In the genomic region with DNA sequence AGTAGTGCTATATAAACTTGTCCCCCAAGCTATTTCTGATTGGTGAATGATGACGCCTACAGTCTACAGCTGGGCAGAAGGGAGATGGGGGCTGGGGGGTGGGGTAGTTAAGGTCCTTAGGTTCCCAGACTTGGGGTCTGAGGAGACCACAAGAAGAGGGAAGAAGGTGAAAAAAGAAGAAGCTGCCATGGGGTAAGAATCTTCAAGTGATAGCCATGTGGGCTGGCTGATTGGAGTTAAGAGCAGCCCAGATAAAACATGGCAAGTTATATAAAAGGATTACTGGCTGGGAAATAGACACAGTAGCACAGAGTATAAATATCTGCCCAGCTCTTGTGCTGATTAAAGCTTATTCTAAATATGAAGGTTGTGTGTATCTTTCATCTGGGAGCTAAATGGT, we compare ENCODE assay signal across 22 mouse cellular contexts. TPM values are rescaled to one million over a fixed set of nuclear protein-coding genes. Genes with fewer than 3 reads are reported as not detected.
A peak's percentile ranks its signal among the peaks of the same experiment; 100 is the strongest.
DNase-seq lines count a peak whose midpoint lies in the region; ATAC-seq and TF ChIP-seq lines count a peak whose summit lies in the region.
"Had no signal": no experiment of that assay in that cellular context is flagged by ENCODE, and none has a peak within 500 bp of the region (broad histone marks: within the 10 kb centered on the region; RNA-seq: fewer than 3 reads in every experiment).

No protein-coding gene starts in this region.

- ATAC-seq in granulocyte monocyte progenitor cell, adult 5-6 weeks (replicated peaks; ENCODE audit: poor library complexity, severe bottlenecking): peak; percentile 71
- peak; percentile 49; the same call in 1 of the 2 replicates for ATAC-seq in megakaryocyte progenitor cell, adult 5-6 weeks (replicated peaks; ENCODE audit: poor library complexity)
- ATAC-seq: forebrain, embryonic 13.5 days; forebrain, embryonic 15.5 days; forebrain, postnatal 0 days had no signal

- H3K27me3 ChIP-seq in thymus, adult 2 months (ENCODE audit: control insufficient read depth, insufficient read depth, low read length): no peaks in the 10 kb centered on the region
- H3K27me3 ChIP-seq: embryonic facial prominence, embryonic 12.5 days; forebrain, embryonic 13.5 days; forebrain, embryonic 15.5 days had no signal

- no peak overlapping the region for H3K4me3 ChIP-seq in thymus, adult 2 months (ENCODE audit: control insufficient read depth, insufficient read depth, low read length)
- H3K4me3 ChIP-seq: embryonic facial prominence, embryonic 10.5 days; embryonic facial prominence, embryonic 12.5 days; forebrain, embryonic 13.5 days; forebrain, embryonic 15.5 days had no signal

- peaks cover 4% of the 10 kb centered on the region; the same call in 1 of the 2 replicates for H3K4me1 ChIP-seq in thymus, adult 2 months (replicated peaks; ENCODE audit: control insufficient read depth, insufficient read depth, low read length)
- H3K4me1 ChIP-seq: embryonic facial prominence, embryonic 10.5 days; embryonic facial prominence, embryonic 12.5 days; forebrain, embryonic 13.5 days; forebrain, embryonic 15.5 days had no signal

- no peak for TF ChIP-seq POLR2A in thymus, adult 2 months (IDR thresholded peaks at IDR 0.05; ENCODE audit: control insufficient read depth, extremely low read depth, insufficient read depth, low read length, poor library complexity)

- H3K27ac ChIP-seq in thymus, adult 2 months (ENCODE audit: control insufficient read depth, insufficient read depth, low read length): no peak overlapping the region
- H3K27ac ChIP-seq: embryonic facial prominence, embryonic 10.5 days; embryonic facial prominence, embryonic 12.5 days; forebrain, embryonic 13.5 days; forebrain, embryonic 15.5 days had no signal

- WGBS in thymus, adult 2 months: 96% methylated on average over 1 of the region's 1 CpGs

- H3K36me3 ChIP-seq in thymus, adult 2 months (ENCODE audit: control insufficient read depth, insufficient read depth, low read length): peaks cover 50% of the 10 kb centered on the region

- TF ChIP-seq CTCF in thymus, adult 2 months (IDR thresholded peaks at IDR 0.05; ENCODE audit: borderline replicate concordance, control insufficient read depth, extremely low read depth, insufficient read depth, low read length, poor library complexity): no peak

- DNase-seq in thymus, postnatal 4 days: peak; percentile 2
- no peak for DNase-seq in thymus, adult 2 months
- peak; percentile 44 for DNase-seq in MEL-GATA-1-ER (ENCODE audit: extremely low read depth, low read depth)
- no peak for DNase-seq in heart, adult 18-20 months
- DNase-seq in kidney, postnatal 4 days: no peak
- DNase-seq in ovary, adult 18-20 months (ENCODE audit: low spot score): no peak
- DNase-seq: adrenal gland, adult 2 months; adrenal gland, postnatal 10 days; adrenal gland, postnatal 25 days; cerebellum, adult 11 months; cerebellum, adult 18-20 months; cerebellum, adult 8-10 months; cerebellum, adult 9-11 months; cerebellum, postnatal 14 days; cerebellum, postnatal 36 days; forebrain, postnatal 0 days had no signal

RNA-seq across cellular contexts. Expression of gene C2cd5, which starts 14.0 kb away (rescaled TPM):
- polyA plus RNA-seq in thymus, adult 2 months (2012; rRNA removed): 34.9 and 36.2 TPM in 2 replicates
- total RNA-seq in granulocyte monocyte progenitor cell, adult 5-6 weeks (2014; fragmentation: Nextera tagmentation): 80.3 and 105 TPM in 2 replicates
- total RNA-seq in granulocyte monocyte progenitor cell, adult 5-6 weeks (2017): 50.8 and 51.8 TPM in 2 replicates
- total RNA-seq in megakaryocyte progenitor cell, adult 5-6 weeks (2015): 60.7 and 65.3 TPM in 2 replicates
- 38.1 and 56.2 TPM in 2 replicates for total RNA-seq in megakaryocyte progenitor cell, adult 5-6 weeks (2017)
- 10 to 100 TPM; 11.0 to 14.5 TPM for total RNA-seq in heart, adult 18-20 months (2021)

Comparison
In these comparisons a context has a peak if more than half of its experiments do, and no peak if none do; other contexts are left out.
1. DNase-seq: peak in thymus, postnatal 4 days (single experiment) and MEL-GATA-1-ER (single experiment); none in thymus, adult 2 months (single experiment), heart, adult 18-20 months (0 of 2), kidney, postnatal 4 days (0 of 2) and ovary, adult 18-20 months (single experiment).